Mouse (Mus musculus) common myeloid progenitor, adult 5-6 weeks (primary cell): ENCODE data around the gene 5031439G07Rik. TPM values are rescaled to one million over a fixed set of nuclear protein-coding genes. Genes with fewer than 3 reads are reported as not detected.
"Not testable (repeated sequence)": the region's sequence is repeated elsewhere in the genome, so short reads cannot be mapped to it uniquely, and the experiment has no call there.

Experiments
- ATAC-seq: replicated peaks from 2 replicates; pipeline ENCODE4 v1.8.0; 2016; ENCODE audit warnings: low read depth, mild to moderate bottlenecking, moderate TSS enrichment, inconsistent platforms; ENCODE audit not compliant: poor library complexity, severe bottlenecking
- total RNA-seq: library from RNA; stranded (forward); fragments of 200-1000, 187-1606 nt; gene quantifications from 2 replicates; pipeline ENCODE4 v1.2.3, GENCODE M21; 2017

5031439G07Rik gene
- total RNA-seq, 1 experiment from 2014 or later, result 13.3 TPM

- ATAC-seq, result not testable (repeated sequence)
Observed at GRCm38 (mm10) chr15:84896216-84896615, 92.1 kb downstream of the 5031439G07Rik start.

Other genes starting within 250 kb of the 5031439G07Rik start
- 5.3 TPM in 1 of 2 replicates, not detected in the other for gene Phf21b, start 132.5 kb downstream of the 5031439G07Rik start, total RNA-seq
- gene Gm29666, start 68.5 kb downstream of the 5031439G07Rik start, total RNA-seq, result 0.27 and 0.53 TPM in 2 replicates
- 85.2 and 98.3 TPM in 2 replicates for gene Nup50, start 65.1 kb downstream of the 5031439G07Rik start, total RNA-seq
- not detected in 2 replicates for gene Upk3a, start 28.6 kb upstream of the 5031439G07Rik start, total RNA-seq
- gene Fam118a, start 40.4 kb upstream of the 5031439G07Rik start, total RNA-seq, result 6.5 and 9.0 TPM in 2 replicates
- 0.82 TPM in 1 of 2 replicates, not detected in the other for gene Smc1b, start 143.4 kb upstream of the 5031439G07Rik start, total RNA-seq
- gene Ribc2, start 143.5 kb upstream of the 5031439G07Rik start, total RNA-seq, result not detected in 2 replicates
- gene Fbln1, start 217.4 kb upstream of the 5031439G07Rik start, total RNA-seq, result 0.14 TPM in 1 of 2 replicates, not detected in the other